Mouse (Mus musculus) bone marrow, adult 2 months (tissue): Measurements from ENCODE around the gene Atp1b2.

Experiments
- CTCF ChIP-seq: fragments of 200-500 bp; IDR thresholded peaks from 2 replicates; pipeline ENCODE4 v1.5.1; 2011; ENCODE audit warnings: low read length, control low read depth; ENCODE audit not compliant: control insufficient read depth, insufficient read depth
- POLR2A ChIP-seq: fragments of 200-500 bp; IDR thresholded peaks from 2 replicates; pipeline ENCODE4 v1.6.1; 2011; ENCODE audit warnings: low read depth, mild to moderate bottlenecking, control low read depth, low read length, borderline replicate concordance; ENCODE audit not compliant: control insufficient read depth

GRCm38 (mm10) chr11:69552622-69553340, 53.0 kb downstream of the Atp1b2 start:
- TF ChIP-seq CTCF, result no peak
- no peak for TF ChIP-seq POLR2A
